Mouse (Mus musculus) mouse embryonic stem cell (cell line): ENCODE measurements around the gene Cd8a.
"Not testable (repeated sequence)": the region's sequence is repeated elsewhere in the genome, so short reads cannot be mapped to it uniquely, and the experiment has no call there.

Experiments
- in situ Hi-C, 2 experiments: fragments of 300-500 bp; cut with MboI; formaldehyde crosslinking; loops; 1 replicate in 1 of 2; 3 replicates in 1 of 2; pipeline ENCODE4 v1.14.3; 2019 to 2020; ENCODE audit warnings: low sequenced_read_pairs in 2 of 2, low pct_unique_long_range_greater_than_20kb in 1 of 2, mixed read lengths in 1 of 2; ENCODE audit not compliant: unreplicated experiment in 1 of 2

The Cd8a gene

GRCm38 (mm10) chr6:71373249-71373775 lies at the start of gene Cd8a:
Cd8a (plus strand) TSS chr6:71373427.
- in situ Hi-C loops, result no loop called here

- in situ Hi-C loops, result loop anchor here in 1 of 2 experiments (25.0 kb wide), 1 partner anchor 487 kb away; no protein-coding TSS in a partner anchor
These were observed 48.4 kb upstream of the Cd8a start for GRCm38 (mm10) chr6:71324816-71325215.

DNA sequence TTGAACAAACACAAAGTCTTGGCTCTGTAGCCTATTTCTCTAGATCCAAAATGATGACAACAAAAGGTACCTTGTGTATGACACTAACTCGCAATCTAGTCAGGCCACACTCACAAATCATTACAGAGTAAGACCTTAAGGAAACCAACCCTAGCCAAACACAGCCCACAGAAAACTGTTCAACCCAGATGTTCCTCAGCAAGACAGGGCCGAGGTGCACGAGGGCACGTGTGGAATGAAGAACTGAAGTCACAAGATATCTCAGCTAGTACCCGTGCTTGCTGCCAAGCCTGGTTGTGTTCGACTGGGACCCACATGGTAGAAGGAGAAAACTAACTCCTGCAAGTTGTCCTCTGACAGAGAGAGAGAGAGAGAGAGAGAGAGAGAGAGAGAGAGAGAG lies 43.3 kb upstream of the Cd8a start:
- in situ Hi-C loops, result no loop called here

GRCm38 (mm10) chr6:71330486-71330885 lies 42.7 kb upstream of the Cd8a start:
- in situ Hi-C loops, result no loop called here

- in situ Hi-C loops, result not testable (repeated sequence)
These were observed 41.7 kb upstream of the Cd8a start for GRCm38 (mm10) chr6:71331491-71331890.

DNA sequence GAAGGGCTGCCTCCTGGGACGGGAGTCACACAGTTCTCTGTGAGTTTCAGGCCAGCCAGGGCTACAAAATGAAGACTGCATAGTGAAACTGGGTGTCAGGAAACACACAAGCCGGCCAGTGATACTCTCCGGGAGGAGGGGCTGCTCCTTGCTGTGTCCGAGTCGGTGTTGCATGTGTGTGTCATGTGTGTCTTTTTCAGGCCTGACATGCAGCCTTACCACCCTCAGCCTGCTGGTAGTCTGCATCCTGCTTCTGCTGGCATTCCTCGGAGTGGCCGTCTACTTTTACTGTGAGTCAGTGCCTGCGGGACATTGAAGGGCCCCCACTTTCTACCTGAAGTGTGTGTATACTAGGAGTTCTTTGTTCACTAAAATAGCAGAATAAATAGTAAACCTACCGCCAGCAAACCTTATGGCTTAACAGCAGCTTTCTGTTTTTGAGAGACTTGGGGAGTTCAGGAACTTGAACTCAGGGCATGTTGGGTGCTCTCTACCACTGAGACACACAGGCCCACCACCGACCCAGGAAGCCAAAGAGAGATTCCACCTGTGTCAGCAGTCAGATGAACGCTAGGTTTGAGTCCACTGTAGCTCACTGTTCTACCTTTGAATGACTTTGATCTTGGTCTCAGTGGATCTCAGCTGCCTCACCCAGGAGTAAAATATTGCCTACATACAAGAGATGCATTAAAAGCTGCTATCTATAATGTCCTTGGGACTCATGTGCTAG lies 40.8 kb upstream of the Cd8a start:
- in situ Hi-C loops, result no loop called here

GRCm38 (mm10) chr6:71333031-71333430 lies 40.2 kb upstream of the Cd8a start:
- in situ Hi-C loops, result no loop called here

GRCm38 (mm10) chr6:71333578-71334273 lies 39.5 kb upstream of the Cd8a start:
- in situ Hi-C loops, result no loop called here

DNA sequence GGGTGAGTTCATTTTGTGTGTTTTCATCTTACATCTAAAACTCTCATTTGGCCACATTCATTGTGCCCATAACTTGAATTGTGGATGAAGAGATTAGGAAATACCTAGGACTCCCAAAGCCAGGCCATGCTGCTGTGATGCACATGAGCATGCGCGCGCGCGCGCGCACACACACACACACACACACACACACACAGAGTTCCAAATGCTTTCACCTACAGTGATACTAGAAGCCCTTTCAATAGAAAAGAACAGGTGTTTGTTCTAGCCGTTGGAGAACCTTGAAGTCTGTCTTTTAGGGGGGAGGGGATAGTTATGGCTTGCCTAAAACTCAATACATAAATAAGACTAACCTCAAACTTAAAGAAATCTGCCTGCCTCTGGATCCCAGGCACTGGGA lies 35.6 kb upstream of the Cd8a start:
- in situ Hi-C loops, result no loop called here

DNA sequence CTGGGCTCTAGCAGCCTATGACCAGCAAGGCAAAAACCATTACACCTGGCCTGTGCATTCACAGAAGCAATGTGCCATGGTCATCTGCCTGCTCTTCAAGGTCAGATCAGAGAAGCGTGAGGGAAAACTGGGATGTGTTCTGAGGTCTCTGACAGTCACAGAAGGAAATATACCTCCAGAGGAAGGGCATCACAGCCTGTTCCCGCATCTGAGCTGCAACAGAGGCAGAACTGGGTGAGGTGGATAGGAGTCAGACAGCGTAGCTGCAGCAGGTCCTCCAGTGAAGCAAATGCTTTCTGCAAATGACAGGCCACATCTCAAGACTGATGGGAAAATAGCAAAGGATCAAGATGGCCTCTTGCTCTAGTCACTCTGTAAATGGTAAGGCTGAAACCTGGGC lies 34.3 kb upstream of the Cd8a start:
- in situ Hi-C loops, result no loop called here

- in situ Hi-C loops, result no loop called here
These were observed 33.9 kb upstream of the Cd8a start for GRCm38 (mm10) chr6:71339351-71339750.

DNA sequence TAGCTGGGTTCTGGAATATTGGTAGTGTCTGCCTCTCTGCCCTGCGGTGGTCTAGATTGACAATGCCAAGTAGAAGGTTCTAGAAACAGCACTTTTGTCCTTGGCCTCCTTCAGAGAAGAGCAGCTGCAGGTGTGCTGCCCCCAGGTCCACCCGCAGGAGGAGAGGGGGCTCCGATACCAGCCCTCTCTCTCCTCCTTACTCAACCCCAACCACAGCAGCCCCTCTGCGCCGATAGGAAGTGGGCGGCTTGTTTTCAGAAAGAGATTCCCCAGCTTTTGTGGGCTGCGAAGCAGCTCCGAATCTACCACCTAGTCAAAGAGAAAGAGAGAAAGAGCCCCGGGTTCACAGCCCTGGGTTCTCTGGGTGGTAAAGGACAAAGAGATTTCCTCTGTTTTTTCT lies 32.0 kb upstream of the Cd8a start:
- in situ Hi-C loops, result no loop called here

GRCm38 (mm10) chr6:71348006-71348405 lies 25.2 kb upstream of the Cd8a start:
- in situ Hi-C loops, result no loop called here

DNA sequence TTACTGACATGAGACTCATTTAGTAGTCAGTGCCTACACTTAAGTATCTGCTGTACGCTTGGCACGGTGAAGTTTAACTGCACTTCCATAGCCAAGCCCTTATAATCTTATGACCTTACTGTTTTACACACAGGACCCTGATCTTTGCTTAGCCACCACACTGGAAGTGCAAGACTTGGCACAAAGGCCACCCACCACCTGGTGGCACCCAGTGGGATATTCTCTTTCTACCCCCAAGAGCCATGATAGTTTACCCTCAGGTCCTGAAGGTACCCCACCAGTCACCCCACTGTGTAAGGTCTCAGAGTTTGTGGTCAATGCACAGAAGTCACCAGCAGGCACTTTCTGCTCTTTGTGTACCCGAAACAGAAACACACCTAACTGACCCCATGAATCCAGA lies 22.0 kb upstream of the Cd8a start:
- in situ Hi-C loops, result no loop called here

DNA sequence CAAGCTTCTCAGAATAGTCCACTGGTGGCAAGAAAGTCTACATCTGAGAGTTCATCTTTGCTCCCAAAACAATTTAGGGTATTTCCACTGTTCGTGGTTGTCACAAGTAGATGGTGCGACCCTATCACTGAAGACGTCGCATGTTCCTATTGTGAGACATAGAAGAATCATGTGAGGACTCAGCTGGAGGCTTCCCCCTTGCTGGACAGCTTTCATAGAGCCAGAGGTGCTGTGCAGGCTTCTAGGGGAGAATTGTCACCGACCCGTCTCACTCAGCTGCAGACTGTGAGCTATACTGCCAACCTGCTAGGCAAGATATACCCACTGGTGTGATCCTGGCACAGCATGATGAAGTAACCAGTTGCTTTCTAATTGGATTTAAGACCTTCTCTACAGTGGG lies 21.0 kb upstream of the Cd8a start:
- in situ Hi-C loops, result no loop called here

- in situ Hi-C loops, result no loop called here
These were observed 20.3 kb upstream of the Cd8a start for GRCm38 (mm10) chr6:71352866-71353427.

DNA sequence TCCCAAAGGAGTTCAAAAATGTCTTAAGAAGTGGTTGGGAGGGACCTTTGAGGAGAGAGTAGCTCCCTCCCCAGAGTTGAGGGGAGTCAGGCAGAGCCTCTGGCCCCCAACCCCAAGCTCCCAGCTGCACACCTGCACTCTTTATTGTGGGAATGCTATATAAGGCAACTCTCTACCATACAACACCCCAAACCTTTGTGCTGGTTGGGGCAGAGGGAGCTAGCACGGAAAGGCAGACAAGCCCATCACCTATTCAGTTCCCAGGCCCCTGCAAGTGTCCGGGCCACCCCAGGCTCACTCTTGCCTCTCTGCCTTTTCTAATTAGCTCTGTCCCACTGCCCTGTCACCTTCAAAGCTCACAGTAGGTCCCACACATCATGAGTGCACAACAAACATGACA lies 19.5 kb upstream of the Cd8a start:
- in situ Hi-C loops, result no loop called here

DNA sequence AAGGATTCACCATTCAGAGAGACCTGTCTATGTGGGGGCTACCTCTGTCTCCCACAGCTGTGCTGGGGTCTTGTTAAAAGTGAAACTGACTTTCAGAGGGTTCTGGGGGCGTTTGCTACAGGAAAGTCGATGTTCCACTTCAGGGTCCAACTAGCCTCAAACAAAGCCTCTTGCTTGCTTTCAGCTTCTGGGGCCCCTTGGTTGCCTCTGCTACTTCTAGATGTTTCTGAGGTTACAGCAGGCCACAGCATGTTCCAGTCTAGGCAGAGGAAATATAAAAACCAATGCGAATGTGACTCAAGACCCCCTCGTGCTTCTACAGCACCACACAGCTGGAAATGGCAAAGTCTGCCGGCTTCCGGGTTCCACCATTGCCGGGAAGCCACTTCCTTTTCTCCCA lies 15.7 kb upstream of the Cd8a start:
- in situ Hi-C loops, result no loop called here

- in situ Hi-C loops, result no loop called here
These were observed 13.0 kb upstream of the Cd8a start for GRCm38 (mm10) chr6:71360221-71360620.

DNA sequence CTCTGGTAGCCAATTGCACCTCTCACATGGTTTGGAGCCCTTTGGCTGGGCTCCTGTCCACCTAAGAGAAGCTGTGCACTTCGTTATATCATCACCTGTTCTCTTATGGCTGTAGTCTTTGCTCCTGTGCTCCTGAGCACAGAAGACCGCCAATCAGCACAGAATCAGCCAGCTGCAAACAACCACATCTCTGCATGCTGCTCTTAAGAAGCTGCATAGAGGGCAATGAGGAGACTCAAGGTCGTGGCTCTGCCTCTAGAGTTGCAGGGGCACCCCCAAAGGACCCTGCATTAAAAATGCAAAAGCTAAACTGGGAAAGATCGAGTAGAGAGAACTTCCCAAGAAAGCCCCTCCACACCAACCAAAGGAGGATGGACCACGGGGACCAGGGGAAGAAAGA lies 12.5 kb upstream of the Cd8a start:
- in situ Hi-C loops, result no loop called here
